Mouse (Mus musculus) granulocyte monocyte progenitor cell, adult 5-6 weeks (primary cell): ENCODE results near the gene Pon1. TPM values are rescaled to one million over a fixed set of nuclear protein-coding genes. Genes with fewer than 3 reads are reported as not detected.

ENCODE experiments used
- ATAC-seq: replicated peaks from 2 replicates; pipeline ENCODE4 v1.8.0; 2016; ENCODE audit warnings: mild to moderate bottlenecking, moderate TSS enrichment, inconsistent platforms; ENCODE audit not compliant: poor library complexity, severe bottlenecking
- total RNA-seq, 2 experiments: library from RNA; stranded (forward) in 1 of 2; stranded (reverse) in 1 of 2; fragments of 200-712, 200-1000 nt in 1 of 2; fragments of >200 nt in 1 of 2; fragmentation: Nextera tagmentation in 1 of 2; gene quantifications; 2 replicates each; pipeline ENCODE4 v1.2.3; 2014 to 2017

The Pon1 gene
- total RNA-seq, 2 experiments from 2014 or later: not detected

DNA sequence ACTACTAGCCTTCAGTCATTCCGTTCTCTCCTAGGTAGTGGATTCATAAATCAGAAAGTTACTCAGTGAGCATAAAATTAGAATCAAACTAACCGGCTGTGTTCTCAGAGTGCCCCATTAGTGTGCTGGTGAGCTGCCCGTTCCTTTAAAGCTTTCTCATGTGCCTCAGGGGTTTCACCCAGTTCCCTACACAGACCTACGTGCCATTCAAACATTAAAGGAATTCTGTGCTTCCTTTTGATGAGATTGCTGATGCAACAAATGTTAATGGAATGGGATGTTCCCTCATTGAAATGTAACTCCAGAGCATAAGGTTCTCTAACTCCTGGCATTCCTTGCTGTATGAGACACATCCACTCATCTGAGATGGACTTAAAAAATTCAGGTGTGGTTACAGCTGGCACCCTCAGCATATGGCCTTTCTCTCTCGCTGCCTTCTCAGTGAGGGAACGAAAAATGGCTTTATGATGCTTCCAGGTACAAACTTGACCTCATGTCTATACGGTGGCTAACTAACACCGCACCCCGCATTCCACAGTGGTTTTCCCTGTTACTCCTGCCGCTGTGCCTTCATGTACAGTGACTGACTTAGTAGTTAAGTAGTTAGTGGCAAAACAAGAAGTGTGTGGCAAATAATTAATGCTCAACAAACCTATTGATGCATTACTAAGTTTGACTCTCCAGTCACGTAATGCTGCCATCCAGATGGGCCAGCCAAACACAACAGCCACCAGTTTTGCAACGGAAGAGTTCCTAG is 54.7 kb downstream of the Pon1 start:
- ATAC-seq: no peak

- no peak for ATAC-seq
These were observed 57.7 kb downstream of the Pon1 start for GRCm38 (mm10) chr6:5136046-5136445.

DNA sequence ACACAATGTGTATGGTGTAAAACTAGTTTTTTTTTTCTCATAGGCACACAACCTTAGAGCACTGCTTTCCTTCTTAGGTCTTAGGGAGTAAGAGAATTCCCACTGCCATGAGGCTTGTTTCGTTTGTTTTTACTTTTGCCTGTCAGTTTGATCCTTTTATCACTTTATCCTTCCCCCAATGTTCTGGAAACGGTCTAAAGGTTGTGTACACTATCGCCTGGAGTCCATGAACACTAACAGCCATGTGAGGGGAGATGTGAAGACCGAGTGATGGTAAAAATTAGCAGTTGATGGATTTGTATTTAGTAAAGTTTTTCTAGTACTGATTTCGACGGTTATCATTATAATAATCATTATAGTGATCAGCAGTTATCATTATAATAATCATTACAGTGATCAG is 58.8 kb downstream of the Pon1 start:
- ATAC-seq: no peak

DNA sequence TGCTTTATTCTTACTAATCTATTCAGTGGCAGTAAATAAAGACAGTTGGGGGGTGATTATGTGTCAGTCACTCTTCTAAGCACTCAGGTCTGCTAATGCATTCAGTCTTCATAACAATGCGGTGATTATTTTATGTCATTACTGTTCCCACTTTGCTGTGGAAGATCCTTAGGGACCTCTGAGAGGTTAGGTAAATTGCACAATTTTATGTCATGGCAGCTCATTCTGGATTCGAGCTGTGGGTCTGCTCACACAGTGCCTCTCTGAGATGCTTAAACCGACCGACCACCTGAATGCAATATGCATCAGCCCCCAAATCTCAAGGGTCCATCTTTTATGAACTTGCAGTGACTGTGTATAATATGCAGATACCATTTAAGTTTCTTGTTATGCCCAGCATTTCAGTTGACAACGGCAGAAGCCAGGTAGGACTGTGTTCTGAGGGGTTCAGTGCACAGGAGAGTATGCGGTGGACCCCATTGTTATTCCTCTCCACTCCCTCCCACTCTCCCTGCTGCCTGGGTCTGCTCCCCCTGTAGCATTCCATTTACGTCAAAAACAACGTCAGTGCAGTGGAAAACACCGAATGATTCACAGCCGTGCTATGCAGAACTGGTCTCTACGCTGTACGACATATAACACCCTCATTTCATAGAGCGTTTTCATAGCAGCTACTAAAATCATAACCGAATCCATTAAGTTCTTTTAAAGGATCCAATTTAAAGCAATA is 64.2 kb downstream of the Pon1 start:
- ATAC-seq: no peak

GRCm38 (mm10) chr6:5120229-5120628 is 73.5 kb downstream of the Pon1 start:
- ATAC-seq: no peak

DNA sequence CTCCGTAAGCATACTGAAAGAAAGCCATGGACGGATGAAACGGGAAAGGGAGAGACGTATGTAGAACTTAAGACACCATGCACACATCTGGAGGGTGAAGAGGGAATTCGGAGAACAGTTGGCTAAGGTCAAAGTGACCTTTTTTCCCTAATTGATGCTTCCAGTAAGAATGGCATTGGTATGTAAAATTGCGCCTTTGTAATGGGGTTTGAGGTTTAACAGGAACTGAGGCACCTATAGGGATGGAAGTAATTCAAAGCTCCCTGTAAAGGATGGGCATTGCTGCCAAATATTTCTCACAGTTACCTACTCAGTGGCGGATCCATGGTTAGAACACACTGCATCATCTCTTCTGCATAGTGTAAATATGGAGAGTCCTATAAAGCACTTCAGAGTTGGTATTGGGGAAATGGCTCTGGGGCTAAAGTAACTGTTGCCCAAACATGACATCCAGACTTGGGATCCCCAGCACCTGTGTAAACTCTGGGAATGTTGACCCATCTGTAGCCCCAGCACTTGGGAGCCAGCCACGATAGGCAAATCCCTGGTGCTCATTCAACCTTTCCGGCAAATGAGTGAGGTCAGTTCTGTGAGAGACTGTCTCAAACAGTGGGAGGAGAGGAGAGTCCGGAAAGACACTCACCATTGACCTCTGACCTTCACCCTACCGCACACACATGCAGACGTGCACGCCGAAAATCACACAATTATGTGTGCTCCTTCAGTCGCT is 74.4 kb downstream of the Pon1 start:
- no peak for ATAC-seq

Other genes with a start within 250 kb of the Pon1 start
- 8.9 and 17.6 TPM in 2 replicates for gene Pon3, start 62.3 kb upstream of the Pon1 start, total RNA-seq (2014; fragmentation: Nextera tagmentation)
- 15.8 and 17.0 TPM in 2 replicates for gene Pon3, start 62.3 kb upstream of the Pon1 start, total RNA-seq (2017)
- gene Pon2, start 104.5 kb upstream of the Pon1 start, total RNA-seq (2014; fragmentation: Nextera tagmentation): 25.3 and 36.0 TPM in 2 replicates
- gene Pon2, start 104.5 kb upstream of the Pon1 start, total RNA-seq (2017): 17.9 and 24.2 TPM in 2 replicates
- gene Asb4, start 189.4 kb upstream of the Pon1 start, total RNA-seq (2014; fragmentation: Nextera tagmentation): not detected in 2 replicates
- not detected in 2 replicates for gene Asb4, start 189.4 kb upstream of the Pon1 start, total RNA-seq (2017)